Mouse (Mus musculus) erythroid progenitor cell, adult 5-6 weeks (primary cell): Measurements from ENCODE around the gene Nat8f1. TPM values are rescaled to one million over a fixed set of nuclear protein-coding genes. Genes with fewer than 3 reads are reported as not detected.
"Not testable (repeated sequence)": the region's sequence is repeated elsewhere in the genome, so short reads cannot be mapped to it uniquely, and the experiment has no call there.

Source experiments
- ATAC-seq: replicated peaks from 2 replicates; pipeline ENCODE4 v1.8.0; 2016; ENCODE audit warnings: moderate number of reproducible peaks, mild to moderate bottlenecking, moderate TSS enrichment, inconsistent platforms; ENCODE audit not compliant: poor library complexity, low FRiP score, severe bottlenecking
- total RNA-seq, 2 experiments: library from RNA; stranded (forward) in 1 of 2; stranded (reverse) in 1 of 2; fragments of 150-400 nt in 1 of 2; fragments of 186-747, 209-891 nt in 1 of 2; gene quantifications; 2 replicates each; pipeline versions ENCODE4 v1.2.3 to v1.2.4; 2015 to 2017; ENCODE audit warnings: low replicate concordance in 2 of 2

Gene Nat8f1
- 5.0 and 15.5 TPM in 2 replicates for total RNA-seq (2015; ENCODE audit: low replicate concordance)
- 1.5 TPM in 1 of 2 replicates, not detected in the other for total RNA-seq (2017; ENCODE audit: low replicate concordance)

GRCm38 (mm10) chr6:85915539-85916513, at the start of gene Nat8f1:
Gene Nat8f1 (minus strand): TSS chr6:85915687.
- ATAC-seq = peak; percentile 94

DNA sequence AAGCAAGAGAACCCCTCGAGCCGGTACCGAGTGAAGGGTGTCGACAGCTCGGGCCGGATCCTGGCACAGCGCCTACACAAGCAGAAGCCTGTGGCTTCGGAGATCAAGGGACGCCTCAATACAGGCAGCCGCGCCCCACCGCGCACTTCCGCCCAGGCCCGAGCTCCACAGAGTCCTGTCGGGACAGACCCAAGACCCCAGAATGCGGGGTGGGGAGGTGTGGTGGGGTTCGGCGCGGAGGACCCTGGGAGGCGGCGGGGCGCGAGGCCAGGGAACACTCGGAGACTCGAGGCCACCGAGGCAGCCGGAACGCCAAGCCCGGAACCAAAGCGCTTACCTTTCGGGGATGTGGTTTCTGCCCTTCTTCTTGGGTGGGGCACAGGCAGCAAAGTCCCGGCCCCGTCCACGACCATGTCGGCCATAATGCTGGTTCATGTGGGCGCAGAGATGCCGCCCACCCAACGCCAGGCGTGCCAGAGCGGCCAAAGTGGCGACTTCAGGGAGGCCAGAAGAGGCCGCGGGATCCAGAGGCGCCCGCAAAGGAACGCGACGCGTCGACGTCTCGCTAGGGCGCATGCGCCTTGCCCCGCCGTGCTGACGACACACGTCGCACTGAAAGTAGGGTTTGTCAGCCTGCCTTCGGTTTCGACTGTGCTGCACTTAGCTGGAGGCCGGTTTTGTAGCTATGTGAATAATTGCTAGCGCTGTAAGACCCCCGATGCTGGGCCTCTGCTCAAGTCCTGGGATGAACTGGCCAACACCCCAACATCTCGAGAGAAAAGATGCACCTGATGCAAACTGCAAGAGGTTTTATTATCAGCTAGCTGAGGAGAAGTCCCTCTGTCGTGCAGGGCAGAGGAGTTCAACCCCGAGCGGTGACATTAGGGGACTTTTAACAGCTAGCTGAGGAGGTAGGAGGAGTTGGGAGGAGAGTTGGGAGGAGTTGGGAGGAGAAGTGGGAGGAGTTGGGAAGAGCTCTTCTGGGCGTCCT, 45.9 kb upstream of the Nat8f1 start, which contains the start of gene Dusp11:
Gene Dusp11 (minus strand): TSS at position 567 of the 991 bp plus-strand sequence.
- ATAC-seq = peak; percentile 95

DNA sequence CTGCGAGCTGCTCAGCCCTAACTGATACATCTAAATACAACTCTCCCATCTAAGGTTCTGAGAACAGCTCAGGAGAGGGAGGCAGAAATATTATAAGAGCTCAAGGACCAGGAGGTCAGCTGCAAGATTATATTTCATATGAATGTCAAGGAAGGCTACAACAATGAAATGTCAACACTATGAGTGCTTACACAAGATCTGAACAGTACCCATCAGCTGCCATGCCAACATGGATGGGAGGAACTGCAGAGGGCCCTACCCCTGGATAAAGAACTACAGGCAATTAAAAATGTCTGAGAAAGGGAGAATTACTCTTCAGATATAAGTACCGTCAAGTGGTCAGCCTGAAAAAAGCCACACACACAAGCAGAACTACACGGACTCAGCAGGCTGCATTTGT, 42.1 kb upstream of the Nat8f1 start:
- no peak for ATAC-seq

DNA sequence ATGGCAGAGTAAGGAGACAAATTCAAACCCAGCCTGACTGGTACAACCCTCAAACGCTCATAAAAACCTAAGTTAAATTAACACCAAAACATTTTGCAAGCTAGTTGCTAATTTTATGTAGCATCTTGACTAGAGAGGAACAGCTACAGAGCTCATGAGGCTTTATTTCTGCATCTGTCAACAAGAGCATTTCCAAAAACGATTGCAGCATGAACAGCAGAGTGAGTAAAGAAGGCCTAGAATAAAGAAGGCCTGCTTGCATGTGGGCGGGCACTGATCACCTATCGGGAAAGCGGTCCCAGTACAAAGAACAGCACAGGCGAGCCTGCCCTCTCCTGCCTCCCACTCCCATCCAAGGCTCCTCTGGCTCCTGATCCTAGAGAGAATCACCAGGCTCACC, 33.1 kb upstream of the Nat8f1 start:
- ATAC-seq = no peak

- ATAC-seq = peak; percentile 61; the same call in 1 of the 2 replicates
These were observed 27.0 kb upstream of the Nat8f1 start for GRCm38 (mm10) chr6:85942469-85942868.

- ATAC-seq = no peak
These were observed 23.2 kb upstream of the Nat8f1 start for GRCm38 (mm10) chr6:85938701-85939100.

- ATAC-seq = peak; percentile 98
These were observed 21.3 kb upstream of the Nat8f1 start for GRCm38 (mm10) chr6:85936508-85937465.

DNA sequence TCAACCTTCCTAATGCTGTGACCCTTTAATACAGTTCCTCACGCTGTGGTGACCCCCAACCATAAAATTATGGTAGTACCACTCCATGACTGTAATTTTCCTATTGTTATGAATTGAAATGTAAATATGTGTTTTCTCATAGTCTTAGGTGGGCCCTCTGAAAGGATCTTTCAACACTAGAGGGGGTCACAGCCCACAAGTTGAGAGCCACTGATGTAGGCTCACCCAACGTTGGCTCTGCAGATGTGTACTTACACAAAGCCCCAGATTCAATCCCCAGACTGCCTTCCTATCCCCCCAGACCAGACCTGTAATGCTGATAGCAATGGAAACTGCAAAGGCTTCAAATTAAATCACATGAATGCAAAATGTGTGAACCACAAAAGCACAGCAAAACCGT, 20.2 kb upstream of the Nat8f1 start:
- no peak for ATAC-seq

DNA sequence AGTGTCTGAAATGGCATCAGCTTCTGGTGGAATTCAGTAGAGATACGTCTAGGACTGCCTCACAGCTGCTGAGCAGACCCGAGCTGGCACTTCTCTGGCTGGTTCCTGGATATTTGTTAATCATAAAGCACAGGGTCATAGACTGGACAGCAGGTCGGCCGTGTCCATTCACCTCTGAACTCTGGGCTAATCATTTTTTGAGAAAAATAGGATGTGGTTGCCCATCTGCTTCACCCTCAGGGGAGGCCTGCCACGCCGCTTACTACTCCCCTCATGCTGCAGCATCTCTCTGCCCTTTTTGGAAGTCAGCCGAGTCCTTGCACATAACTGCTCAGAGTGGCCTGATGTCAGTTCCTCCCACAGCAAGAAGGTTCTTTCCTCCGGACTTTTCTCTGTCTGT, 18.6 kb upstream of the Nat8f1 start:
- ATAC-seq = no peak

DNA sequence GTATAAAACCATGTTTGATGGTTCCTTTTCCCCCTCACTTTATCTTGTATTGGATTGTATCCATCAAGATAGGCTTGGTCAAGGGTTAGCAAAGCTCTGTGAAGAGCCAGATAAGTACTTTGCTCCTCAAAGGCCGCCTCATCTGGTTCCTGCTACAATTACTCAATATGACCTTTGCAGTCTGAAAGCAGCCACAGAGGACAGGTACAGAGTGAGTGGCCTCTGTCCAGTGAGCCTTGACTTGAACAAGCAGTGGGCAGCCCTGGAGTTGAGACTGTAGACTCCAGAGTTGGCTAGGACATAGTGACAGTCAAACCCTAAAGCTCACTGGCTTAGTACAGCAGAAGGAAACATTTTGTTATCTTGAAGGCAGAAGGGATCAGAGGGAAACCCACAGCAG, 13.8 kb upstream of the Nat8f1 start:
- ATAC-seq = no peak

- ATAC-seq = no peak
These were observed 12.3 kb upstream of the Nat8f1 start for GRCm38 (mm10) chr6:85927476-85928464.

- no peak for ATAC-seq
These were observed 11.2 kb upstream of the Nat8f1 start for GRCm38 (mm10) chr6:85926709-85927108.

GRCm38 (mm10) chr6:85923643-85924042, 8.2 kb upstream of the Nat8f1 start:
- ATAC-seq = no peak

- no peak for ATAC-seq
These were observed 3.9 kb upstream of the Nat8f1 start for GRCm38 (mm10) chr6:85919401-85919800.

DNA sequence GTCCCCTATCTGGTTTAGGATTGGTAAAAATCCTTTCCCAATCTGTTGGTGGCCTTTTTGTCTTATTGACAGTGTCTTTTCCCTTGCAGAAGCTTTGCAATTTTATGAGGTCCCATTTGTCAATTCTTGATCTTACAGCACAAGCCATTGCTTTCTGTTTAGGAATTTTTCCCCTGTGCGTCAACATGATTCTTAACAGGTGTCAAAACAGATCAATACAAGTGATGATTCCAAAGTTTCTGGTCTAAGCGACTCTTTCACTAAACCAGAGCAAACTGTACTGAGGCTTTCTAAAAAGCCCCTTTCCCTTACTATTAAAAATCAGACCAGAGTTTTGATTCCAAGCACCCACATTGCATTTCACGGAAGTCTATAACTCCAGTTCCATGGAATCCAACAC, 2.9 kb upstream of the Nat8f1 start:
- not testable (repeated sequence) for ATAC-seq

DNA sequence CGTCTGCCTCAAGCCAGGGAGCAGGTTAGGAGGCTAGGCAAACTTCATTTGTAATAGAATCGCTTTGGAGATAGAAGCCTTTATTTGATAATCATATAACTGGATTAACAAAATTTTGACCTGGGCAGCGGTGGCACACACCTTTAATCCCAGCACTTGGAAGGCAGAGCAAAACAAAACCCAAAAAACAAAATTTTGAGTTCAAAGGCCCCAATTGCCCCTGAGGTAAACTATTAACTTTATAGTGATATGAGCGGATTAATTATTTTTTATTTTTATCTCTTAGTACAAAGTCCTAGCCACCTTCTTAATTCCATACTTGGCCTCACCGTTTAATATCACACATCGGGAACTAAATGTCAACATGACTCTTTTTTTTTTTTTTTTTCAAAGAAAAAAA, 1.1 kb upstream of the Nat8f1 start:
- no peak for ATAC-seq

- ATAC-seq = peak; percentile 31
These were observed 347 bp downstream of the Nat8f1 start for GRCm38 (mm10) chr6:85915141-85915538.

DNA sequence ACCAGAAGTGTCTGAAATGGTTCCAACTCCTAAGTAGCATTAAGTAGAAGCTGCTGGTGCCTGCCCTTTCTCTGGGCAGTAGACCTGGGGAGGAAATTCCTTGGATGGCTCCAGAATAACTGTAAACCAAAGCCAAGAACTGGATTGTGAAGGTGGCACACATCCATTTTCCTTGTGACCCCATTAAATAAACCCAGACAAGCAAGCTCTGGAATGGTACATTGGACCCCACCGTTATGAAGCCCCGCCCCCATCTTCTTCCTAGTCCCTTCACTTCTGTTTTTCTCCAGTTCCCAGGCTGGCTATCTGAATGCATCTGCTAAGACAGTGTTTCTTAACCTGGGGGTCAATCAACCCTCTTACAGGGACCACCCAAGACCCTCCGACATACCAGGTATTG, 3.9 kb downstream of the Nat8f1 start, which contains the start of gene Tprkb:
Gene Tprkb (plus strand): TSS at position 279 of the 400 bp plus-strand sequence.
- ATAC-seq = no peak
